Mouse (Mus musculus): ENCODE measurements around the gene Phf23. TPM values are rescaled to one million over a fixed set of nuclear protein-coding genes. Genes with fewer than 3 reads are reported as not detected.

Gene Phf23
- 114 TPM for polyA plus RNA-seq (2017; shearing (Covaris generic))

GRCm38 (mm10) chr11:69995391-69995960, at the start of gene Phf23:
Gene Phf23 (plus strand): TSS chr11:69995777.

GRCm38 (mm10) chr11:69948066-69948762, 47.4 kb upstream of the Phf23 start, which contains the start of gene Slc2a4:
Gene Slc2a4 (minus strand): TSS chr11:69948188.

GRCm38 (mm10) chr11:69964650-69965270, 30.8 kb upstream of the Phf23 start, which contains the start of gene Cldn7:
Gene Cldn7 (plus strand): TSS chr11:69964779.

GRCm38 (mm10) chr11:69981141-69981762, 14.3 kb upstream of the Phf23 start, which contains the start of gene Ctdnep1:
Gene Ctdnep1 (plus strand): TSS chr11:69981156.

GRCm38 (mm10) chr11:69982225-69982624, 13.4 kb upstream of the Phf23 start, which contains the start of gene Elp5:
Gene Elp5 (minus strand): TSS chr11:69982517.

GRCm38 (mm10) chr11:69990850-69991691, 4.5 kb upstream of the Phf23 start, which contains the start of gene Gabarap:
Gene Gabarap (plus strand): TSS chr11:69991143.

GRCm38 (mm10) chr11:70000396-70000898, 4.9 kb downstream of the Phf23 start, which contains the start of gene Dvl2:
Gene Dvl2 (plus strand): TSS chr11:70000595.

GRCm38 (mm10) chr11:70014880-70015558, 19.4 kb downstream of the Phf23 start, which contains the start of gene Acadvl:
Gene Acadvl (minus strand): TSS chr11:70015411.

GRCm38 (mm10) chr11:70016669-70017068, 21.1 kb downstream of the Phf23 start, which contains the start of gene Dlg4:
Gene Dlg4 (plus strand): TSS chr11:70016942.

Other genes starting within 250 kb of the Phf23 start
- gene Polr2a, start 237.1 kb upstream of the Phf23 start, polyA plus RNA-seq (2017; shearing (Covaris generic)): 59.9 TPM
- not detected for gene Slc35g3, start 233.8 kb upstream of the Phf23 start, polyA plus RNA-seq (2017; shearing (Covaris generic))
- gene Zbtb4, start 229.9 kb upstream of the Phf23 start, polyA plus RNA-seq (2017; shearing (Covaris generic)): 4.5 TPM
- gene Chrnb1, start 199.8 kb upstream of the Phf23 start, polyA plus RNA-seq (2017; shearing (Covaris generic)): 4.8 TPM
- gene Fgf11, start 193.9 kb upstream of the Phf23 start, polyA plus RNA-seq (2017; shearing (Covaris generic)): not detected
- gene Tmem102, start 190.2 kb upstream of the Phf23 start, polyA plus RNA-seq (2017; shearing (Covaris generic)): not detected
- not detected for gene Gm39566, start 180.5 kb upstream of the Phf23 start, polyA plus RNA-seq (2017; shearing (Covaris generic))
- gene Spem2, start 177.3 kb upstream of the Phf23 start, polyA plus RNA-seq (2017; shearing (Covaris generic)): not detected
- not detected for gene Spem1, start 173.6 kb upstream of the Phf23 start, polyA plus RNA-seq (2017; shearing (Covaris generic))
- 0.56 TPM for gene Nlgn2, start 158.0 kb upstream of the Phf23 start, polyA plus RNA-seq (2017; shearing (Covaris generic))
- gene Tmem256, start 157.3 kb upstream of the Phf23 start, polyA plus RNA-seq (2017; shearing (Covaris generic)): 125 TPM
- 23.8 TPM for gene Plscr3, start 149.4 kb upstream of the Phf23 start, polyA plus RNA-seq (2017; shearing (Covaris generic))
- gene Tnk1, start 137.0 kb upstream of the Phf23 start, polyA plus RNA-seq (2017; shearing (Covaris generic)): not detected
- not detected for gene Tmem95, start 117.8 kb upstream of the Phf23 start, polyA plus RNA-seq (2017; shearing (Covaris generic))
- 2.1 TPM for gene Kctd11, start 114.4 kb upstream of the Phf23 start, polyA plus RNA-seq (2017; shearing (Covaris generic))
- gene Acap1, start 100.2 kb upstream of the Phf23 start, polyA plus RNA-seq (2017; shearing (Covaris generic)): 613 TPM
- 2.8 TPM for gene 2810408A11Rik, start 94.8 kb upstream of the Phf23 start, polyA plus RNA-seq (2017; shearing (Covaris generic))
- gene Neurl4, start 94.7 kb upstream of the Phf23 start, polyA plus RNA-seq (2017; shearing (Covaris generic)): 3.6 TPM
- gene Gps2, start 81.9 kb upstream of the Phf23 start, polyA plus RNA-seq (2017; shearing (Covaris generic)): 135 TPM
- 1,138 TPM for gene Eif5a, start 73.8 kb upstream of the Phf23 start, polyA plus RNA-seq (2017; shearing (Covaris generic))
- gene Ybx2, start 60.0 kb upstream of the Phf23 start, polyA plus RNA-seq (2017; shearing (Covaris generic)): not detected
- gene Slc2a4, start 47.6 kb upstream of the Phf23 start, polyA plus RNA-seq (2017; shearing (Covaris generic)): 0.31 TPM
- not detected for gene Cldn7, start 31.0 kb upstream of the Phf23 start, polyA plus RNA-seq (2017; shearing (Covaris generic))
- 30.2 TPM for gene Ctdnep1, start 14.6 kb upstream of the Phf23 start, polyA plus RNA-seq (2017; shearing (Covaris generic))
- gene Elp5, start 13.3 kb upstream of the Phf23 start, polyA plus RNA-seq (2017; shearing (Covaris generic)): 70.4 TPM
- gene Gabarap, start 4.6 kb upstream of the Phf23 start, polyA plus RNA-seq (2017; shearing (Covaris generic)): 493 TPM
- 19.7 TPM for gene Dvl2, start 4.8 kb downstream of the Phf23 start, polyA plus RNA-seq (2017; shearing (Covaris generic))
- 120 TPM for gene Acadvl, start 19.6 kb downstream of the Phf23 start, polyA plus RNA-seq (2017; shearing (Covaris generic))
- 9.4 TPM for gene Dlg4, start 21.2 kb downstream of the Phf23 start, polyA plus RNA-seq (2017; shearing (Covaris generic))
- not detected for gene Asgr1, start 58.3 kb downstream of the Phf23 start, polyA plus RNA-seq (2017; shearing (Covaris generic))
- gene Asgr2, start 96.9 kb downstream of the Phf23 start, polyA plus RNA-seq (2017; shearing (Covaris generic)): not detected
- not detected for gene Mgl2, start 134.6 kb downstream of the Phf23 start, polyA plus RNA-seq (2017; shearing (Covaris generic))
- not detected for gene Clec10a, start 160.4 kb downstream of the Phf23 start, polyA plus RNA-seq (2017; shearing (Covaris generic))
- 0.24 TPM for gene Slc16a11, start 217.0 kb downstream of the Phf23 start, polyA plus RNA-seq (2017; shearing (Covaris generic))
- gene Slc16a13, start 225.3 kb downstream of the Phf23 start, polyA plus RNA-seq (2017; shearing (Covaris generic)): 4.5 TPM
- 0.29 TPM for gene Bcl6b, start 234.0 kb downstream of the Phf23 start, polyA plus RNA-seq (2017; shearing (Covaris generic))
- gene 0610010K14Rik, start 242.1 kb downstream of the Phf23 start, polyA plus RNA-seq (2017; shearing (Covaris generic)): 187 TPM
- gene Gm21988, start 244.1 kb downstream of the Phf23 start, polyA plus RNA-seq (2017; shearing (Covaris generic)): 3.3 TPM
- 281 TPM for gene Rnasek, start 244.1 kb downstream of the Phf23 start, polyA plus RNA-seq (2017; shearing (Covaris generic))